Mouse (Mus musculus): Measurements from ENCODE around the gene Fuk.
A peak's percentile ranks its signal among the peaks of the same experiment; 100 is the strongest.
"Not testable (repeated sequence)": the region's sequence is repeated elsewhere in the genome, so short reads cannot be mapped to it uniquely, and the experiment has no call there.

The Fuk gene

GRCm38 (mm10) chr8:110918460-110918859, 16.2 kb upstream of the Fuk start:
- DNase-seq = no peak

GRCm38 (mm10) chr8:110918027-110918426, 15.7 kb upstream of the Fuk start:
- DNase-seq = no peak

GRCm38 (mm10) chr8:110917415-110917814, 15.1 kb upstream of the Fuk start:
- DNase-seq = no peak

GRCm38 (mm10) chr8:110911576-110912570, 9.6 kb upstream of the Fuk start:
- no peak for DNase-seq

GRCm38 (mm10) chr8:110909850-110910249, 7.6 kb upstream of the Fuk start:
- not testable (repeated sequence) for DNase-seq

GRCm38 (mm10) chr8:110906682-110907081, 4.4 kb upstream of the Fuk start:
- no peak for DNase-seq

- no peak for DNase-seq
Observed at GRCm38 (mm10) chr8:110905404-110905803, 3.1 kb upstream of the Fuk start.

- DNase-seq = no peak
Observed at GRCm38 (mm10) chr8:110902579-110902965, 284 bp upstream of the Fuk start.

GRCm38 (mm10) chr8:110901056-110901455, 1.2 kb downstream of the Fuk start:
- no peak for DNase-seq

GRCm38 (mm10) chr8:110897495-110897894, 4.8 kb downstream of the Fuk start:
- no peak for DNase-seq

- DNase-seq = no peak
Observed at GRCm38 (mm10) chr8:110895812-110896211, 6.5 kb downstream of the Fuk start.

- no peak for DNase-seq
Observed at GRCm38 (mm10) chr8:110895254-110895653, 7.0 kb downstream of the Fuk start.

GRCm38 (mm10) chr8:110894851-110895250, 7.4 kb downstream of the Fuk start:
- no peak for DNase-seq

GRCm38 (mm10) chr8:110892913-110893312, 9.4 kb downstream of the Fuk start:
- peak; percentile 65 for DNase-seq

- DNase-seq = no peak
Observed at GRCm38 (mm10) chr8:110892040-110892439, 10.2 kb downstream of the Fuk start.

- no peak for DNase-seq
Observed at GRCm38 (mm10) chr8:110889904-110890470, 12.3 kb downstream of the Fuk start.

GRCm38 (mm10) chr8:110888860-110889259, 13.4 kb downstream of the Fuk start:
- peak; percentile 79 for DNase-seq

- peak; percentile 79 for DNase-seq
Observed at GRCm38 (mm10) chr8:110888441-110888840, 13.8 kb downstream of the Fuk start.

- DNase-seq = peak; percentile 67
Observed at GRCm38 (mm10) chr8:110887551-110887950, 14.7 kb downstream of the Fuk start.

GRCm38 (mm10) chr8:110886634-110887033, 15.7 kb downstream of the Fuk start:
- no peak for DNase-seq

- peak; percentile 72 for DNase-seq
Observed at GRCm38 (mm10) chr8:110883824-110884223, 18.5 kb downstream of the Fuk start.

GRCm38 (mm10) chr8:110881741-110882310, 20.5 kb downstream of the Fuk start:
- DNase-seq = peak; percentile 81

- DNase-seq = no peak
Observed at GRCm38 (mm10) chr8:110877862-110878261, 24.4 kb downstream of the Fuk start.

GRCm38 (mm10) chr8:110870501-110870900, 31.8 kb downstream of the Fuk start:
- no peak for DNase-seq

Data from cerebellum, adult 8-10 months (tissue).